Comparison of ENCODE assay signal across 8 mouse cellular contexts in the genomic region with DNA sequence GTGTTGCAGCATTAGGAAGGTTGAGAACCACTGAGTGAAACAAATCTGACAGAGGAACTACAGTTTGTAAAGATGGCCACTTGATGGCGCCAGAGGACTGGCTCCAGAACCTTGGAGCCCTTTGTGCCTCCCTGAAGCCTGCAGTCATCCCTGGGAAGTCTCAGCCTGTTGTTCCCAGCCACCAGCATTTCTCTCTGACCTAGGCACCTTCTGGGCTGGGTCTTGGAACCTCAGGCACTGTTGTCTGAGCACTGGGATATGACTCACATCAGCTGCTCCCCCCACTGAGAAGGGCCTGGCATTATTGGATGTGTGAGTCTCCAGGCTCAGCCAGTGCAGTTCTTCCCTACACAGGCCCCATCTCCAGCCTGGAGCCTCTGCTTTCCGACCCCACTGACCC. TPM values are rescaled to one million over a fixed set of nuclear protein-coding genes. Genes with fewer than 3 reads are reported as not detected.
DNase-seq lines count a peak whose midpoint lies in the region; ATAC-seq and TF ChIP-seq lines count a peak whose summit lies in the region.

No protein-coding gene starts in this region.

- TF ChIP-seq POLR2A in brain, embryonic 14.5 days (IDR thresholded peaks at IDR 0.05; ENCODE audit: borderline replicate concordance, extremely low read depth, insufficient read depth, insufficient read length, poor library complexity, severe bottlenecking) = no peak

- peak; percentile 53 for DNase-seq in CD4-positive helper T cell, adult 2 months (ENCODE audit: low read depth, low spot score)
- DNase-seq in brain, embryonic 14.5 days (ENCODE audit: low read depth) = peak; percentile 93
- DNase-seq in liver = peak; percentile 72
- peak; percentile 76 for DNase-seq in naive thymus-derived CD4-positive, alpha-beta T cell, adult 2 months (ENCODE audit: low read depth)

- peak; percentile 95 for TF ChIP-seq CTCF in brain, embryonic 14.5 days (IDR thresholded peaks at IDR 0.05; ENCODE audit: borderline replicate concordance, extremely low read depth, insufficient read depth, insufficient read length)

- no peaks in the 10 kb centered on the region for H3K9me3 ChIP-seq in heart, embryonic 11.5 days (replicated peaks; ENCODE audit: control insufficient read depth, low read length)
- no peaks in the 10 kb centered on the region for H3K9me3 ChIP-seq in kidney, embryonic 16.5 days (ENCODE audit: low read length)
- H3K9me3 ChIP-seq in stomach, embryonic 14.5 days (ENCODE audit: control insufficient read depth, low read depth, low read length) = no peaks in the 10 kb centered on the region

- peak overlapping the region; percentile 43; the same call in 1 of the 2 replicates for H3K9ac ChIP-seq in heart, embryonic 11.5 days (ENCODE audit: low read depth, low read length)
- H3K9ac ChIP-seq in kidney, embryonic 16.5 days (replicated peaks; ENCODE audit: low read length) = 0 out of 2 replicates have a peak overlapping the region, but pooled peaks have one; percentile 19
- H3K9ac ChIP-seq in stomach, embryonic 14.5 days (replicated peaks; ENCODE audit: low read depth, low read length) = no peak overlapping the region

- no peaks in the 10 kb centered on the region for H3K27me3 ChIP-seq in heart, embryonic 11.5 days (ENCODE audit: control insufficient read depth, insufficient read depth, low read length)
- H3K27me3 ChIP-seq in kidney, embryonic 16.5 days (ENCODE audit: insufficient read depth, low read length) = no peaks in the 10 kb centered on the region
- no peaks in the 10 kb centered on the region for H3K27me3 ChIP-seq in stomach, embryonic 14.5 days (ENCODE audit: control insufficient read depth, insufficient read depth, low read length)

- H3K4me3 ChIP-seq in heart, embryonic 11.5 days (ENCODE audit: low read depth, low read length) = no peak overlapping the region
- no peak overlapping the region for H3K4me3 ChIP-seq in kidney, embryonic 16.5 days (ENCODE audit: low read length)
- H3K4me3 ChIP-seq in stomach, embryonic 14.5 days (ENCODE audit: low read depth, low read length) = no peak overlapping the region

- H3K4me1 ChIP-seq in heart, embryonic 11.5 days (ENCODE audit: control insufficient read depth, insufficient read depth, low read length) = peaks cover 8% of the 10 kb centered on the region
- H3K4me1 ChIP-seq in kidney, embryonic 16.5 days (ENCODE audit: insufficient read depth, low read length) = peaks cover 8% of the 10 kb centered on the region
- H3K4me1 ChIP-seq in stomach, embryonic 14.5 days (ENCODE audit: control insufficient read depth, insufficient read depth, low read length) = 0 out of 2 replicates have a peak, but pooled peaks cover 4% of the 10 kb centered on the region

- peak; percentile 57; the same call in 1 of the 2 replicates for ATAC-seq in erythroblast, adult 5-6 weeks (replicated peaks; ENCODE audit: low FRiP score, poor library complexity, severe bottlenecking)
- ATAC-seq in heart, embryonic 11.5 days (replicated peaks; ENCODE audit: insufficient number of reproducible peaks, low FRiP score, low TSS enrichment) = no peak
- peak; percentile 83 for ATAC-seq in kidney, embryonic 16.5 days (ENCODE audit: low FRiP score, low TSS enrichment)
- peak; percentile 65; the same call in 1 of the 2 replicates for ATAC-seq in stomach, embryonic 14.5 days (ENCODE audit: insufficient number of reproducible peaks, insufficient read depth, low FRiP score, low read depth)

- WGBS in heart, embryonic 11.5 days (ENCODE audit: insufficient replicate concordance) = 21% methylated on average over 2 of the region's 2 CpGs
- WGBS in kidney, embryonic 16.5 days = 18% methylated on average over 2 of the region's 2 CpGs
- 23% methylated on average over 2 of the region's 2 CpGs for WGBS in stomach, embryonic 14.5 days

- H3K4me2 ChIP-seq in heart, embryonic 11.5 days = no peak overlapping the region
- no peak overlapping the region for H3K4me2 ChIP-seq in kidney, embryonic 16.5 days (replicated peaks; ENCODE audit: low read depth, low read length)
- H3K4me2 ChIP-seq in stomach, embryonic 14.5 days (replicated peaks; ENCODE audit: low read depth, low read length) = no peak overlapping the region

- no peak overlapping the region for H3K27ac ChIP-seq in heart, embryonic 11.5 days (ENCODE audit: low read depth, low read length)
- H3K27ac ChIP-seq in kidney, embryonic 16.5 days (ENCODE audit: low read length) = no peak overlapping the region
- H3K27ac ChIP-seq in stomach, embryonic 14.5 days (ENCODE audit: low read length) = no peak overlapping the region

- peaks cover 9% of the 10 kb centered on the region for H3K36me3 ChIP-seq in heart, embryonic 11.5 days (ENCODE audit: control insufficient read depth, insufficient read depth, low read length)
- H3K36me3 ChIP-seq in kidney, embryonic 16.5 days (ENCODE audit: insufficient read depth, low read length) = peaks cover 19% of the 10 kb centered on the region
- H3K36me3 ChIP-seq in stomach, embryonic 14.5 days (ENCODE audit: control insufficient read depth, insufficient read depth, low read length) = peaks cover 9% of the 10 kb centered on the region

RNA-seq across cellular contexts. Expression of gene Cops3, which starts 40.4 kb away (rescaled TPM):
- polyA plus RNA-seq in brain, embryonic 14.5 days (2012; rRNA removed) = 57.3 and 75.3 TPM in 2 replicates
- total RNA-seq in erythroblast, adult 5-6 weeks (2015; ENCODE audit: low replicate concordance) = 57.3 and 117 TPM in 2 replicates
- total RNA-seq in erythroblast, adult 5-6 weeks (2017; ENCODE audit: low replicate concordance) = 31.9 and 41.4 TPM in 2 replicates
- 168 and 181 TPM in 2 replicates for polyA plus RNA-seq in heart, embryonic 11.5 days (2014; fragmentation: Nextera tagmentation; extraction: Ambion mirVana)
- 215 and 224 TPM in 2 replicates for polyA plus RNA-seq in kidney, embryonic 16.5 days (2015; fragmentation: Nextera tagmentation; extraction: Ambion mirVana)
- 206 and 221 TPM in 2 replicates for polyA plus RNA-seq in stomach, embryonic 14.5 days (2014; fragmentation: Nextera tagmentation; extraction: Ambion mirVana)

RNA-seq across cellular contexts. Expression of gene Nt5m, which starts 40.8 kb away (rescaled TPM):
- polyA plus RNA-seq in brain, embryonic 14.5 days (2012; rRNA removed) = 57.5 and 63.4 TPM in 2 replicates
- total RNA-seq in erythroblast, adult 5-6 weeks (2015; ENCODE audit: low replicate concordance) = 0.38 and 1.0 TPM in 2 replicates
- total RNA-seq in erythroblast, adult 5-6 weeks (2017; ENCODE audit: low replicate concordance) = 2.0 TPM in 1 of 2 replicates, not detected in the other
- polyA plus RNA-seq in heart, embryonic 11.5 days (2014; fragmentation: Nextera tagmentation; extraction: Ambion mirVana) = 31.7 and 36.5 TPM in 2 replicates
- polyA plus RNA-seq in kidney, embryonic 16.5 days (2015; fragmentation: Nextera tagmentation; extraction: Ambion mirVana) = 44.4 and 46.3 TPM in 2 replicates
- 31.6 and 36.6 TPM in 2 replicates for polyA plus RNA-seq in stomach, embryonic 14.5 days (2014; fragmentation: Nextera tagmentation; extraction: Ambion mirVana)
